Mouse (Mus musculus): Measurements from ENCODE around the gene AI413582.

The AI413582 gene

GRCm38 (mm10) chr17:27565163-27565941, at the start of gene AI413582:
Gene AI413582, minus strand, starts transcription at chr17:27565756.
- peak; percentile 99 for DNase-seq

GRCm38 (mm10) chr17:27613016-27613415, 47.5 kb upstream of the AI413582 start:
- DNase-seq, result no peak

GRCm38 (mm10) chr17:27611994-27612393, 46.4 kb upstream of the AI413582 start:
- no peak for DNase-seq

- no peak for DNase-seq
Measured at GRCm38 (mm10) chr17:27611519-27611884, 45.9 kb upstream of the AI413582 start.

- no peak for DNase-seq
Measured at GRCm38 (mm10) chr17:27610679-27611518, 45.3 kb upstream of the AI413582 start.

GRCm38 (mm10) chr17:27609576-27609975, 44.0 kb upstream of the AI413582 start:
- DNase-seq, result no peak

GRCm38 (mm10) chr17:27603522-27604234, 38.1 kb upstream of the AI413582 start:
- no peak for DNase-seq

- DNase-seq, result no peak
Measured at GRCm38 (mm10) chr17:27603036-27603435, 37.5 kb upstream of the AI413582 start.

- DNase-seq, result peak; percentile 70
Measured at GRCm38 (mm10) chr17:27600869-27601268, 35.3 kb upstream of the AI413582 start.

GRCm38 (mm10) chr17:27600286-27600685, 34.7 kb upstream of the AI413582 start:
- DNase-seq, result no peak

- no peak for DNase-seq
Measured at GRCm38 (mm10) chr17:27596376-27597190, 31.0 kb upstream of the AI413582 start.

- no peak for DNase-seq
Measured at GRCm38 (mm10) chr17:27595659-27596375, 30.3 kb upstream of the AI413582 start.

GRCm38 (mm10) chr17:27592565-27592910, 27.0 kb upstream of the AI413582 start:
- DNase-seq, result no peak

- DNase-seq, result no peak
Measured at GRCm38 (mm10) chr17:27591826-27592564, 26.4 kb upstream of the AI413582 start.

GRCm38 (mm10) chr17:27588231-27588630, 22.7 kb upstream of the AI413582 start:
- no peak for DNase-seq

- DNase-seq, result no peak
Measured at GRCm38 (mm10) chr17:27587252-27587651, 21.7 kb upstream of the AI413582 start.

GRCm38 (mm10) chr17:27586661-27587060, 21.1 kb upstream of the AI413582 start:
- no peak for DNase-seq

- no peak for DNase-seq
Measured at GRCm38 (mm10) chr17:27583185-27583894, 17.8 kb upstream of the AI413582 start.

- no peak for DNase-seq
Measured at GRCm38 (mm10) chr17:27580392-27581068, 15.0 kb upstream of the AI413582 start.

GRCm38 (mm10) chr17:27579816-27580215, 14.3 kb upstream of the AI413582 start:
- peak; percentile 75 for DNase-seq

Measured in cerebellum, adult 8-10 months (tissue).